Mouse (Mus musculus) telencephalon, adult 2 months (tissue): ENCODE results near the gene A830031A19Rik.

ENCODE experiments used
- DNase-seq: peaks from one replicate; pipeline ENCODE4 v3.0.0-alpha.2; 2011; ENCODE audit warnings: low read depth, low spot score

The A830031A19Rik gene

GRCm38 (mm10) chr11:24008976-24009375, 65.9 kb downstream of the A830031A19Rik start:
- peak; percentile 16 for DNase-seq

GRCm38 (mm10) chr11:24008244-24008643, 66.6 kb downstream of the A830031A19Rik start:
- DNase-seq: no peak

- DNase-seq: peak; percentile 86
Measured at GRCm38 (mm10) chr11:24005445-24006156, 69.3 kb downstream of the A830031A19Rik start.

- DNase-seq: no peak
Measured at GRCm38 (mm10) chr11:24000675-24001074, 74.2 kb downstream of the A830031A19Rik start.
